Mouse (Mus musculus) T-helper 1 cell (primary cell): Measurements from ENCODE around the gene Srd5a1.

Experiments
- in situ Hi-C: fragments of 300-600 bp; cut with MboI, MseI; formaldehyde crosslinking; loops from one replicate; pipeline ENCODE4 v1.15.1; 2025; ENCODE audit warnings: high pct_unique_total_duplicates

The Srd5a1 gene

DNA sequence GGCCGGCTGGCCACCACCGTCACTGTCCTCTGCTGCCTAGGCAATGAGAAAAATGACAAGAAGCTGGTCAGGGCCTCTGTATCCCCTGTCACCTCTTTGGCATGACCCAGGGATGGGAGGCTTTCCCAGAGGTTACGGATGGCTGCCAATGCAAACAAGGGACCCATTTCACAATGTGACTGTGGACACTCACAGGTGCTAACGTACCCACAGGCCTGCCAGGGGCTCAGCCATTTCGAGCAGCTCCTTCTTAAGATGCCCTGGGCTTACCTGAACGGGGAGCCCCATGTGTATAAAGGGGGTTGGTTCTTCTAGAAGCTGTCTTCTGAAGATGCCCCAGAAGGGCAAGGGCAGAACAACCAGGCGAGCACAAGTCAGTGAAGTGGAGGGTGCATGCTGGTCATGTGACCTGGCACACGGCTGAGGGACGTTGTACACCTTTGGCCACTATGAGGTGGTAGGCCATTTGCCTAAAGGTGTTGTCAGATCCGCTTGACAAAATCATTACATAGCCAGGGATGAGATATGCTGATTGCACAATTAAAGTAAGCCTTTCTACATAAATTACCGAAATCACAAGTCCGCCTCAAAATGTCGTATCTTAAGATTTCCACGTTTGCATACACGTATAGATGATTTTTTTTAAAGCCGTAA lies 33.9 kb downstream of the Srd5a1 start:
- in situ Hi-C loops: no loop called here

DNA sequence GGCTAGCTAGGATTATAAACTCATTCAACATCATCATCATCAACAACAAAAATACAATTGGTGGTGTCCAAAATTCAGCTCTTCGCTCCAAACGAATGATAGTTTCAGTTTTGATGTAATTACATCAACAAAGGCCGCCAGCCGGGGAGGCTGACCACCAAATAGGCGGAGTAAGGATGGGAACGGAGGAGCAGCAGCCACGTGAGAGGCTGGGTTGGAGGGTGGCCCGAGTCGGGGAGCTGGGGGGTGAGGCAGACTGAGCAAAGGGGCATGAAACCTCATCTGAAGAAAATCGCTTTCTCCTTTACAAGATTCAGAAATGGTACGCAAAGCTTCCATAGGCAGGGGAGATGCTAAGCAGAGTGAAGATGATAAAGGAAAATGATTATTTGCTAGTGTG lies 34.6 kb downstream of the Srd5a1 start:
- in situ Hi-C loops: no loop called here

DNA sequence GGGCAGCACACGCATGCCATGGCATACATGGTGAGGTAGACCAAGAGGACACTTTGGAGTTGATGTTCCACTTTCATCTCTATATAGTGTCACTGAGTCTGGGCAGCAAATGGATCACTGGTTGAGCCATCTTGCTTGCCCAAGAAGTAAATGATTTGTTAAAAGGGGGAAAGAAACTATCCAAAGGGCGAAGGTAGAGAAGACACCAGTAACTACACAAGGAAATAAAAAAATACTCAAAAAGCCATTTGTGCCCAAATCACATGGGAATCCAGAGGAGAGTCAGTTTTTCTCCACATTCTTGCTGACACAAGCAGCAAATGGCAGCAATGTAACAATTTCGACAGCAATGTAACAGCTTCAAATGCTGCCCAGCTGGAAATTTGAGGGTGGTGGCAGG lies 38.6 kb downstream of the Srd5a1 start:
- in situ Hi-C loops: no loop called here

DNA sequence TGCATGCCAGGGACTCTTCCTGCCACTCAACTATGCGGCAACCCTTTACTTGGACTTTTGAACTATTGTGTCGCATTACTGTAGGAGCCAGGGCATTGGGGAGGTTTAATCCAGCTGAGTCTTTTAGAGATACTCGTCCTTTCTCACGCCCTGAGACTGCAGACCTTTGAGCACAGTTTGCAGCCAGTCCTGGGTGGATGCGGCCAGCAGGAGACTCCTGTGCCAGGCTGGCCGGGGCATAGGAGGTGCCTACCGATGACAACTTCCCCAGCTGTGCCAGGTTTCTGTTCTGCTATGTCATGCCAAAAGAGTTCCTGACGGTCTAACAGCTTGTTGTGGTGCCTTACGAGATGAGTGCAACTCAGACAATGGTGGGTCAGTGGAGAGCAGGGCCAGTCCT lies 42.0 kb downstream of the Srd5a1 start:
- in situ Hi-C loops: loop anchor here (10.0 kb wide), 1 partner anchor 1266 kb away; no protein-coding TSS in a partner anchor

DNA sequence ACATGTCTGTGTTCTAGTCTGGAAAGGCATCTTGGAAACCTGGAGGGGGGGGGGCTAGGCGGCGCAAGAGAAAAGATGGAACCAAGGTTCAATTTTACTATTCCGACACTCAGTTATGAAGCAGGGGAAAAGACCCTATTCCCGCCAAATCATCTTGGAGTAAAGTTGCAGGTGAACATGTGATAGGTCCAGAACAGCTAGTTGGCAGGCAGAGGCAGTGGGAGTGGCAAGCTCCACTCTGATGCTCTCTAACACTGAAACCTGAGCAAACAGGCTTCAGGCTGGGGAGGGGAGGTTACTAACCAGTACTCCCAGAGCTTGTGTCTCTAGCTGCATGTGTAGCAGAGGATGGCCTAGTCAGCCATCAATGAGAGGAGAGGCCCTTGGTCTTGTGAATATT lies 45.8 kb downstream of the Srd5a1 start:
- in situ Hi-C loops: loop anchor here (10.0 kb wide), 1 partner anchor 1269 kb away; no protein-coding TSS in a partner anchor

DNA sequence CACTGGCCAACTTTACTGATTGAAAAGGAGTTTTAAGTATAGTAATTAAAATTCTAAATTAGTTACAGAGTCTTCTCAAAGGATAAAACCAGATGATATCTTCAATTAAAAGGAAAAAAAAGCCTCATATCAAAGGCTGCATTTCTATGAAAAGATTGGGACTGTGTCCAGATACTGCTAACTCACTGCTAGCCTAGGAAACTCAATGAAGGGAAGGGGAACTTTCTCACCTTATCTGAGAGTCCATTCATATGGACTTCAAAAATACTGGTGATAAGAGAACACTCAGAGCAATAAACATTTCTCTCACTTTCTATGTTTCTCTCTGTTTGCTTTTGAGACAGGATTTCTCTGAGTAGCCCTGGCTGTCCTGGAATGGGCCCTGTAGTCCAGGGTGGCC lies 46.7 kb downstream of the Srd5a1 start:
- in situ Hi-C loops: loop anchor here (10.0 kb wide), 1 partner anchor 1270 kb away; no protein-coding TSS in a partner anchor

DNA sequence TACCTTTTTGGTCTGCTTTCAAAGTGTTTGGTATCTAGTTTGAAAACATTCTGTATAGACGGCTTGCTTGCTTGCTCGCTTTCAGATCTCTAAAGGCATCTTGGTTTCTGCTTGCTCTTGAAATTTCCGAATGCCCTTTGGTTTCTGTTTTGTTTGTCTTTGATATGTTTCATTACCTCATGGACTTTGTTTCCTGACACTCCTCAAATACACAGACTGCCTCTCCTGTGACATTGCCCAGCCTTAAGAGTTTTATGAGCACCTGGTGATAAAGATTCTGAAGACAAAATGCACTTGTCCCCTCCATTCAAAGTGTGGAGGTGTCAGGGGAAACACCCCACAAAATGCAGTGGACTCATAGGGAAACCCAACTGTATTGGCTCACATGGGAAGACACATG lies 47.3 kb downstream of the Srd5a1 start:
- in situ Hi-C loops: loop anchor here (10.0 kb wide), 1 partner anchor 1271 kb away; no protein-coding TSS in a partner anchor

DNA sequence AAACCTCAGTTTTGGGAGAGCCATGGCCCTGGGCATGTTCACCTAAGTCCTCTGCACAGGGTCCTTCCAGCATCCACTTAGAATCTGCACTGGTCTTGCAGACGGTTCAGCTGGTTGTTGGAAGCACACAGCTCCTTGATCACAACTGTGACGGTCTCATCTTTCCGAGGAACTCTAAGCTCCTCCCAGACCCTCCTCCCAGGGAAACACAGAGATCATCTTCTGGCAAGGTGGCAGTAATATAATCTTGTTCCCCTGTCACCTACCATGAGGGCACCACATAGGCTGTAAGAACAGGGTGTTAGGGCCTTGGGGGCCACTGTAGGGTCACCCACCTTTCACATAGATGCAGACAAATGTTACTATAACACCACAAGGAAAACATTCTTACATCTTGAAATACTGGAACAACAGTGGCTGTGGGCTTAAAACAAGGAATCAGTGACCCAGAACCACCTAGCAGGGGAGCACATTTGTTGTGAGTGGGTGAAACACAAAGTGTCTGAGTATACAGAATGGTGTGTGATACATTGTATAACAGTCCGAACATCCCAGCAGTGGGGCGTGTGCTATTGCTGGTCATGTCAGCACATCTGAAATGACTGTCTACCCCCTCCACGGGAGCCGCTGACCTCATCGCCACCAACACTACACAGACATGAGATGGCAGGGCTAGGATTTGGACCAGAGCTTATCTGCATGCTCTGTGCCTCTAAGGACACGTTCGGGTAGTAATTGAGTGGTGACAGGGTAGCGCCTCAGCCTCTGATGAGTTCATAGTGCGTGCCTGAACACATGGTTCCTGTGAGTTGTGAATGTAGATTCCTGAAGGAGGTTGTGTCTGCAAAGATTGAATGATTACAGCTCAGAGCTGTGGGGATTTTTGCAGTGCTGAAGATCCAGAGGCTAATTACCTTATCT lies 48.3 kb downstream of the Srd5a1 start:
- in situ Hi-C loops: loop anchor here (10.0 kb wide), 1 partner anchor 1272 kb away; no protein-coding TSS in a partner anchor

DNA sequence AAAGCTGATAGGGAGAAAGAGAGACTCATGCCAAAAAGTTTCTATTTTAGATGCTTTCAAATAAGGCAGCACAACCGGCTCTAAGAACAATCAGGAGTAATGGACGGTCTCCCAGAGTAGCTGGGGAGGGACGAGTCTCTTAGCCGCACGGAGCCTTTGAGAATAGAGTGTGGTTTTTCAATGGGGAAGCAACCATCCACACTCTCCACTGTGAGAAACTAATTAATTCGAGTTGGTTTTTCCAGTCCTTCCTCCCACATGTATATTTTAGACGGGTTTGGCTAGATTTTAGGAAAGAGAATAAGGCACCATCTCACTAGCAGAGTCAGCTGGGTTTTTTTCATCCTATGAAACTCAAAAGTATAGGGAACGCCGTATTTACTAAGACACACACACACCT lies 49.2 kb downstream of the Srd5a1 start:
- in situ Hi-C loops: loop anchor here (10.0 kb wide), 1 partner anchor 1273 kb away; no protein-coding TSS in a partner anchor

DNA sequence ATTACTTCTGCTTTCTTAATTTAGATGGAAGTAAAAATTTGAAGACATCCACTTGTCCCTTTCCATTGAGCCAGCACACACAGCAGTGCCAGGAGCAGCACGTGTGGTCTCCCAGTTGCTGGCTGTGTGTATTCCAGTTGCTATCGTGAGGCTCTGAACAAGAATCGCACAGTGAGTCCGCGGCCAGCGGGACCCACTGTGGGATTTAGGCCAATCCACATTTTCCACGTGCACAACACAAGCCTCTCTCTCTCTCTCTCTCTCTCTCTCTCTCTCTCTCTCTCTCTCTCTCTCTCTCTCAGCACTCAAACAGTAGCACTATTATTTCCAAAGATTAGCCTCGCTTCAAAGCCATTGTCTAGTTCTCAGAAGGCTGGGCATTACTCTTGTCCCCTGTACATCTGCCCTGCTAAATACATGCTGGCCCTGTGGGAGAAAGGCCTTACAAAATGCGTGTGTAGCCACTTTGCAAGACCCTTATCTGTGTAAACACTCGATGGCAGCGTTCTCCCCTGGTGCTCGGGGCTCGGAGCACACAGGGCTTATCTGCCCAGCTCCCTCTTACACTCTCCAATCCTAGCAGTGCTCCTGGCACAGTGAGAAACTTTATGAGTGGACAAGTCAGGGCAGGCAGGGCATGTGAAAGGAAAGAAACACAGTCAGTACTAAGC lies 51.8 kb downstream of the Srd5a1 start:
- in situ Hi-C loops: no loop called here

DNA sequence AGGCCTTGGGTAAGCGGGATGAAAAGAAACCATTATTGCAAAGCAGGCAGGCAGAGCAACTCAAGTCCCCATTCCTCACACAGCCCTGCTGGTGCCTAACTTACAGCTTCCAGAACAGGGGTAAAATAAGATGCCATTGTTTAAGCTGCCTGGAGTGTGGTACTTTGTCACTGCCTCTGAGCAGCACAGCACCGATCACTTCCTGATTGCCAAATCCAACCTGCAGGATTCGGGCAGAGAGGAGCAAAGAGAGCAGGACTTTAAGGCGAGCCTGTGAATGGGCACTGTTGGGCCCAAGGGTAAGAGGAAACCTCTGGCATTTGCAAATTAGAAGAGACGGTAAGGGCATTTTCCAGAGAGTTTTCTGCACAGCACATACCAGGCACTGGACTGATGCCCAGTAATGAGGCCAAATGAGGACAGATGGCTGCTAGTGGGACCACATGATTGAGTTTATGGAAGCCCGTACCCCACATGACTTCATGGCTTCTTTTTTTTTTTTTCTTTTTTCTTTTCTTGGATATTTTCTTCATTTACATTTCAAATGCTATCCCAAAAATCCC lies 53.1 kb downstream of the Srd5a1 start:
- in situ Hi-C loops: no loop called here

DNA sequence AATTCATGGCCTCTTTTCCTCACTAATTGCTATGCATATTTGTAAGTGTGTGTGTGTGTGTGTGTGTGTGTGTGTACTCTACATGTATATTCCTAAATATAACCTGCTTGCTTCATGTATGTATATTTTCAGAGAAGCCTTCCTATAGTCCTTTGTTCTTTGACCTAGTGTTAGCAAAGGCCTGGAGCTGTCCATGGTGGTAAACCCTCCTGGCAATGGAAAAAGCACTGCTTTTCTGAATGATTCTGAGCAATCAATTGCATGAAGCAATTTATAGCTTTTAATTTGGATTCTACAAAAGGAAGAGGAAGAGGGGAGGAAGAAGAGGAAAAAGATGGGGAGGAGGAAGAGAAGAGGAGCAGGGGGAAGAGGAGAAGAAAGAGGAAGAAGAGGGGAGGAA lies 54.5 kb downstream of the Srd5a1 start:
- in situ Hi-C loops: no loop called here

DNA sequence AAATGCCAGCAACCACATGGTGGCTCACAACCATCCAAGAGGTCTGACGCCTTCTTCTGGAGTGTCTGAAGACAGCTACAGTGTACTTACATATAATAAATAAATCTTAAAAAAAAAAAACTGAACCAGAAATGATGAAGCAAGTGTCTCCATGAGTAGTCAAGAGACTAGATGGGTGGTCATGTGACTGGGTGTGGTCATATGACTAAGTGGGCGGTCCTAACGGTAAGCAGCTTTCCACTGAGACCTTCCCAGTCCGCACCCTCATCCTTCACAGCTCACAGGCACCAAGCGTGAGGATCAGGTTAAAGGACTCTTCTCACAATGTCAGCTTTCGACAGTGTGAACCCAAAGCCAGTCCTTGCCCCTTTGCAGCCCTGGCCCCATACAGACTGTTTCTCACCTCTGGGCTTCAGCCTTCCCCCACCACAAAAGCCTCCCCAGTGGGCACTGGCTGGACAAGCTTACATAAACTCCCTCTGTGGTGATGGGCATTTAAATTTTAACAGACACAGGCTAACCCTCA lies 55.2 kb downstream of the Srd5a1 start:
- in situ Hi-C loops: no loop called here

DNA sequence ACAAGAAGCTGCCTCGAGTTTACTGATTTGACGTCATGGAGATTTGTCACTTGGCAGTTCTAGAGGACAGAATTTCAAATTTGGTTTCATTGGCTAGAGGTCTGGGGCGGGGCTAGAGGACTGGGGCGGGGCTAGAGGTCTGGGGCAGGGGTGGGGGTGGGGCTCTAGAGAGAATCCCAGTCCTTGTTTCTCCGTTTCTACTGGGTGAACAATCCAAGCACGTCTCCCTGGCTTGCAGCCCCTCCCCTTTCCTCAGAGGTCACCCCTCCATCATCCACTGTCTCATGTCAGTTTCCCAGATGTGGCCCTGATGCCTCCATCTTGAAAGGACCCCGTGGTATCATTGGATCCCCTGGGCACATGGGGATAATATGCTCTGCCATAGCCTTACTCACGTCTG lies 56.2 kb downstream of the Srd5a1 start:
- in situ Hi-C loops: no loop called here

DNA sequence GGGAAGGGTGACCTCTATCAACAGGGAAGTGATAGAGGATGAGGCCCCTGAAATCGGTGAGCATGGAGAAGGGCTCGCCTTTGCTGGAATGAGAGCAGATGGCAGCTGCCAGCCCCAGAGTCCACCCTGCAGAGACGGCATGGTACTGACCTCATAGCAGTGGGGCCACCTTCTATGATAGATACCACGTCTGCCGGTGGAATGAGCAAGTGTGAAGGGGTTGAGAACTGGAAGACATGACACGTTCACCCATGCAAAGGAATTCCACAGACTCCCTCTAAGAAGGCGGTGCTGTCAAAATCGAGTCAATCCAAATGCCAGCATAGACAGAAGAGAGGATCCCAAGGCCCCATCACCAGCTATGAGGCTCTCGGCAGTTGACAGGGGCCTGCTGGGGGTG lies 57.0 kb downstream of the Srd5a1 start:
- in situ Hi-C loops: no loop called here

DNA sequence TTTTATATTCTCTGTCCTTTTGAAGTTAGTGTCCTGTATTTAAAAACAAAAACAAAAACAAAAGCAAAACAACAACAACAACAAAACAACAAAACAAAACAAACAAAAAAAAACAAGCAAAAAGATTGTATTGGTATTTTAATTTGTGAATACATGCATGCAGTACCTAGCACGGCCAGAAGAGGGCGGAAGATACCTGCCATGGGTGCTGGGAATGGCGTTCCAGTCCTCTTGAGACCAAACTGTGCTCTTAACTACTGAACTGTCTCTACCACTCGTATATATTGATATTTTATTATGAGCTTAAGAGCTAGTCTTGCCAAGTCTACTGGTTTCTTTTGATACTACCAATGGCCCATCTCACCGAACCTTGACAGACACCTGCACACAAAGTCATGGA lies 58.2 kb downstream of the Srd5a1 start:
- in situ Hi-C loops: no loop called here

DNA sequence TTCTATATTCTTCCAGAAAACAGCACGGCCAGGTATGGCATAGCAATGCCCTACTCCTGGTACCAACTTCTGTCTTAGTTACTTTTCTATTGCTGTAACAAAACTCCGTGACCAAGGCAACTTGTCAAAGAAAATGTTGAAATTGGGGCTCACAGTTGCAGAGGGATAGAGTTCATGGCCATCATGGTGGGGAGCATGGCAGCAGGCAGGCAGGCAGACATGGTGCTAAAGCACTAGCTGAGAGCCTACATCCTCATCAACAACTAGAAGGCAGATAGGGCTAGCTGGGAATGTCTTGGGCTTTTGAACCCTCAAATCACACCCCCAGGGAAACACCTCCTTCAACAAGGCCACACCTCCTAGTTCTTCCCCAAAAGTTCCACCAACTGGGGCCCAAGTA lies 60.4 kb downstream of the Srd5a1 start:
- in situ Hi-C loops: no loop called here

DNA sequence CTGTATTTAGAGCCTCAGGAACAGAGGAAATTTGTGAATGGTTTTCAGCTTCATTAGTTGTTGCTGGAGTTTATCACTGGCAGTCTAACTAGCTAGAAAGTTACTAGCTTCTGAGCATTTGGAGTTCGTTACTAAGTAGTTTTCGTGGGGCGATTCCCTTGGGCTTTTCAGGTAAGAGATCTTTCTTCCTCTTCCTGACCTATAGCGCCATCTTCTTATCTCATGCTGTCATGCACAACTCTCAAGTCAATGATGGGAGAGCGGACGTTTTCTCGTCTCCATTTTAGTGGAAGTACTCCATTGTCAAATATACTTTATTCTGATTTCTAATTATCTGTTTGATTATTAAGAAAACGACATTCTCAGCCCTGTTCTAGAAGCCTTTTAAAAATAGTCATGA lies 61.3 kb downstream of the Srd5a1 start:
- in situ Hi-C loops: loop anchor here (5.0 to 25.0 kb wide), 3 partner anchors 55 to 262 kb away; partner anchors contain the start of gene Med10

DNA sequence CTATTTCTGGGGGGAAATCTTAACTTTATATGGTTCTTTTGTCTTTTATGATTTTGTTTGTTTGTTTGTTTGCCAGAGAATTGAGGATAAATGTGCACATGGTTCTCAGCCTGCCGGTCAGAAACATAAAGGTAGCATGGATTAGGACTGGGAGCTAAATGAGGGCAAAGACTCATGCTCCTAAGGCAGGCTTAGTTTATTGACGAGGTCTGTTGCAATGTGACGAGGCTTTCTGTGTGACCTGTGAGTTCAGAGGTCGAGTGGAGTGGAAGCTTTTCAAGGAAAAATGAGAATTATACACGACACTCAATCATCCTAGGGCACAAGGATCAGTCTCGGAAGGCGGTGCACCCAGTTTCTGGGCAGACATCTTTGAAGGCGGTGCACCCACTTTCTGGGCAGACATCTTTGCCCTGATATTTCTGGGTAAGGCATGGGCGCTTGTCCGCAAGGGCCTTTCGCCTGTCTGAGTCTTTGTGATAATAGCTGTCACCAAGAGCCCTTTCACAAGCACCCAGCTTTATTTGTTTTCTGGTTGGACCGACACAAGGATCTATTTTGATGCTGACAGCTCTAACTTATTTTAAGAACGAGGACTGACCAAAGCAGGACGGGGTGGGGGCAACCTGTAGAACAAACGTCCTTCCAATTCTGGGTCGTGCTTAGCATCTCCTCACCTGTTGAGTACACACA lies 63.6 kb downstream of the Srd5a1 start:
- in situ Hi-C loops: loop anchor here (5.0 to 25.0 kb wide), 3 partner anchors 57 to 265 kb away; partner anchors contain the start of gene Med10

DNA sequence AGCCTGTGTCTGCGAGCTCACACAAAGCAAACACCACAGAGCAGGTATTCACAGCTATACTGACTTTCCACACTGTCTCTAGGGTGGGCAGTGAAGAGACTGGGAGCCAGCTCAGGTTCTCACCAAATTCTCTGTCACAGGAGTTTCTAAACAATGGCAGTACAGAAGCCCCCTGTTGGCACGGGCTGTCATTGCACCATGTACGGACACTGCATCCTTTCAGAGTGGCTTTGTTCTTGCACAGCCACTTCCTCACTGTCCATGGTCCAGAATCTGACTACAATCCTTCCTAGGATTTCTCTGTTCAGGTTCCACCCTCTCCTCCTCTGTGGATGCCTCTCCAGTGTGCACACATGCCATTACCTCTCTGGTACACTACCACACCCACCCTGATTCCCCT lies 66.2 kb downstream of the Srd5a1 start:
- in situ Hi-C loops: loop anchor here (5.0 to 25.0 kb wide), 3 partner anchors 60 to 267 kb away; partner anchors contain the start of gene Med10

DNA sequence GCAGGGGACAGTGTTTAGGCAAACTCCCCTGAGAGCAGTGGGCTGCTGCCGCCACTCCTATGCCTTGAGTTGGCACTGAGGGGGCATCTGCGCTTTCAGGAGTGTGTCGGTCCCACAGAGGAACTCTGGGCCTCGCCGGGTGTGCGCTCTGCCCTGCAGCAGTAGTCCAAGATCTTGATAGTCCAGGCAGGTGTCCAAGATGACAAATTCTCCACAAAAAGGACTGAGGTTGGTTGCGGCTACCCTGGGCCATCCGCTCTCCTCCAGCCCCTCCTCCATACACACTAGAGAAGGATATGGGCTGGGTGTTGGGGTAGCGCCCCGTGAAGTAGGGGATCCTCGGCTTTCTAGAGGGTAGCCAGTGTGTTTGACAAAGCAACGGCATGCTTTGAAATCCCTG lies 67.6 kb downstream of the Srd5a1 start:
- in situ Hi-C loops: loop anchor here (10.0 to 25.0 kb wide), 2 partner anchors 61 to 269 kb away; partner anchors contain the start of gene Med10
